Mouse (Mus musculus) adrenal gland, adult 10 weeks (tissue): ENCODE data around the gene 4833439L19Rik. TPM values are rescaled to one million over a fixed set of nuclear protein-coding genes. Genes with fewer than 3 reads are reported as not detected.

Source experiments
- polyA plus RNA-seq: library from polyadenylated mRNA; stranded (reverse); fragments of 350-450 nt; fragmentation: Illumina TruSeq; extraction: RNeasy Lipid Tissue Mini Kit (QIAGEN cat#74804); gene quantifications from one replicate; pipeline ENCODE4 v1.2.3, GENCODE M21; 2014; ENCODE audit warnings: low read depth, low replicate concordance

4833439L19Rik gene
- 191 TPM for polyA plus RNA-seq

DNA sequence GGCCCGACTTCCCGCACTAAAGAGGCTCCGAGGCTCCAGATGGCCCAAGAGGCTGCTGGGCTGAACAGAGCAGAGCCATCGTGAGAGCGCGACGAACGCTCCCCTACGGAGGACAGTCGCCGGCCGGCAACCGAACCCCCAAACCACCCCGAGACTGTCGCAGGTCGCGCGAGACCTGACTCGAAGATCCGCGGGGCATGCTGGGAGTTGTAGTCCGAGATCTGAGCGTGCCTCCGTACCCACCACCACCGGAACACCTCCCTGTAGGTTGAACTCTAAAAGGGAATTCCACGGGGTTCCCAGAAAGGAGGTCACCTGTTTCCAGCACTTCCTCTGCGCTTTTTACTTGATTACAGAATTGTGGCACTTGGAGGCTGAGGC, at the start of gene 4833439L19Rik:
TSS of gene 4833439L19Rik (minus strand) at position 235 of the 381 bp plus-strand sequence.

GRCm38 (mm10) chr13:54610972-54611754, 45.9 kb upstream of the 4833439L19Rik start, which contains the start of gene Cltb:
Cltb (minus strand) TSS chr13:54611344.

DNA sequence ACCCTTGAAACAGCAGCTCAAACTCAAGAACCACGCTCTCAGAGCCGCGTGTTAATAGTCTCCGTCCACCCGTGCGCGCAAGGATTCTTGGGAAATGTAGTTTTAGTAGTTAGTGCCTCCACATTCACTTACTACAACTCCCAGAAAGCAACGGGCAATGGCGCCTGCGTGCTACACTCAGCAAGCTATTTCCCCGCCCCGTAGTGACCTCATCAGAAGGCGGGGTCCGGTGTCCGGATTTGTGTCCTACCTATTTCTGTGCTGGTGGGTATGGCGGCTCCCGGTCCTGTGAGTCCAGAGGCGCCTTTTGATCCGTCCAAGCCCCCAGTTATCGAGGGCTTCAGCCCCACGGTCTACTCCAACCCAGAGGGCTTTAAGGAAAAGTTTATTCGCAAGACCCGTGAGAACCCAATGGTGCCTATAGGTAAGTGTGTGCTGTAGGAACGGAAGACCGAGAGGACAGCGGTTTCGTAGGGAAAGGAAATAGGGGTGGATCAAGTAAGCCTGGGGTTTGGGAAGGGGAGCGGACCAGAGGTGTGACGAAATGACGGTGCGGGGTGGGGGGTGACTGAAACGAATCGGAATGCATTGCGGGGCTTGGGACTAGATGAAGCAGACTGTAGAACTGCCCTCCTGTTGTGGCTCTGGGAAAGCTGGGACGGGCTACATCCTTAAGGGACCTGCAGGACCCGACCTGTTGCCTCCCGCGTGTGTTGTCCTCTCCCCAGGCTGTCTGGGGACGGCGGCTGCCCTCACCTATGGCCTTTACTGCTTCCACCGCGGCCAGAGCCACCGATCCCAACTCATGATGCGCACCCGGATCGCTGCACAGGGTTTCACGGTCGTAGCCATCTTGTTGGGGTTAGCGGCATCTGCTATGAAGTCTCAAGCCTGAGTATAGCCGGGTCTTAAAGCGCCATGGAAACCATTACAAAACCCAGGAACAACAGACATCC, 25.0 kb upstream of the 4833439L19Rik start, which contains the start of the genes Nop16 and Higd2a:
TSS of gene Nop16 (minus strand) at position 95 of the 956 bp plus-strand sequence.
TSS of gene Higd2a (plus strand) at position 212 of the 956 bp plus-strand sequence.

DNA sequence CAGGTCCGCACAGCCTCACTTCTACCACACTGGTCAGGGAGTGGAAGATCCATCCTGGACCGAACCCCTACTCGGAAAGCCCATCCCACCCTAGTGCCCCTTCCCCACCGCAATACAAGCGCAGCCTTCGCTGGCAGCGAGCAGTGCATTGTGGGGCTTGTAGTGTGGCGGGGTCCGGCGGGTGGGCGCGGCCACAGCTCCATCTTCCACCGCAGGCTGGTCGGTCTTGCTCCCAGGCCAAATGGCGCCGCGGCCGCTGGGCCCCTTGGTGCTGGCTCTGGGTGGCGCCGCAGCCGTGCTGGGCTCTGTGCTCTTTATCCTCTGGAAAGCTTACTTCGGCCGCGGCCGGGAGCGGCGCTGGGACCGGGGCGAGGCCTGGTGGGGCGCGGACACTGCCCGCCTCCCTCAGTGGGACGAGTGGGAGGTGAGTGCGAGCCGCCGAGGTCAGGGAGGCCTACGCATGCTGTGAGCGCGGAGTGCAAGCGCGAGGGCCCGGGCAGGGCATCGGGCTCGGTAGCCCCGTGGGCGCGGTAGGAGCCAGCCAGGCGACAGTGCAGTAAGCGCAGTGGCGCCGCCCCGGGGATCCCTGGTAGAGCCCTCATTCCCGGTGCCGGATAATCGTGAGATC, 9.7 kb upstream of the 4833439L19Rik start, which contains the start of gene Arl10:
TSS of gene Arl10 (plus strand) at position 162 of the 628 bp plus-strand sequence.

DNA sequence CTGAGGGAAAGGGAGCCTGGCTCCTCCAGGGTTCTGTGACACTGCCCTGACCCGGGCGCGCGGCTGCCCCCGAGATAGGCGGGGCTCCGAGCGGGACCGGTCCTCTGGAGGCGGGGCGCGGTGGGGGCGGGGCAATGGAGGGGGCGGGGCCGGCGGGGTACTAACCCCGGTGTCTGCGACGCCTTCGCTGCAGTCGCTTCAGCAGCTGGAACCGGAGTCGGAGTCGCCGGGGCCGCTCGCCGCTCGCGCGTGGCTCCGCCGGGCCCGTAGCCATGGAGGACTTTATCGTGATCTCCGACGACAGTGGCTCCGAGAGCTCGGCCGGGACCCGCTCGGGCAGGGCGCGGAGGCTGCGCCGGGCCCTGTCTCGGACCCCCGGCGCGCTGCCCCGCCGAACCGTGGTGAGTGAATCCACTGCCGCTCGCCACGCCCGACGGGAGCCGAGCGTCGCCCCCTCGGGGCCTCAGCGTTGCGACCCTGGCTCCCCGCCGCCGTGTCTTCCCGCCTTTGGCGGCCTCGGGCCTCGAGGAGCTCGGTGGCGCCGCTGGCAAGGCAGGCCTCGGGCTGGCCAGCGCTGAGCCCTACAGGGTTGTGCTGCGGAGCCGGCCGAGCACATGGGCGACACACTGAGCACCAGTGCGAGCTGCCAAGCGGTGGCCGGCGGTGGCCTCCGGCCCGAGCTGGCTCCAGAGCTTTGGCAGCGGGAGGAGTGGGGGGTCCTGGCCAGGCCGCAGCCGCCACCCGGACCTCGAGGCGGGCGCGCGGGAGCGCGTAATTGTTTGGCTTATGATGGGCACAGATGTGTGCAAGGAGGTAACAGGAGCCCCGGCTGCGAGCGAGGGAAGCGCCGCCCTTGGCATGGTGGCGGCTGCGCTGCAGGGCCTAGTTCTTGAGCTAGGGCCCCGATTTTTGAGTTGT, 61.4 kb downstream of the 4833439L19Rik start, which contains the start of gene Simc1:
TSS of gene Simc1 (plus strand) at position 176 of the 918 bp plus-strand sequence.

Other genes with a start within 250 kb of the 4833439L19Rik start
- 35.2 TPM for gene Cplx2, start 194.1 kb downstream of the 4833439L19Rik start, polyA plus RNA-seq
- 10.6 TPM for gene Thoc3, start 96.6 kb downstream of the 4833439L19Rik start, polyA plus RNA-seq
- gene Simc1, start 61.7 kb downstream of the 4833439L19Rik start, polyA plus RNA-seq = 24.1 TPM
- gene Arl10, start 9.6 kb upstream of the 4833439L19Rik start, polyA plus RNA-seq = 12.9 TPM
- 22.6 TPM for gene Nop16, start 24.7 kb upstream of the 4833439L19Rik start, polyA plus RNA-seq
- gene Higd2a, start 24.8 kb upstream of the 4833439L19Rik start, polyA plus RNA-seq = 25.3 TPM
- 13.5 TPM for gene Cltb, start 45.9 kb upstream of the 4833439L19Rik start, polyA plus RNA-seq
- 49.5 TPM for gene Faf2, start 56.3 kb upstream of the 4833439L19Rik start, polyA plus RNA-seq
- 32.8 TPM for gene Rnf44, start 128.5 kb upstream of the 4833439L19Rik start, polyA plus RNA-seq
- gene Cdhr2, start 136.0 kb upstream of the 4833439L19Rik start, polyA plus RNA-seq = not detected
- gene Gprin1, start 184.4 kb upstream of the 4833439L19Rik start, polyA plus RNA-seq = 0.87 TPM
- not detected for gene Sncb, start 201.2 kb upstream of the 4833439L19Rik start, polyA plus RNA-seq
- not detected for gene Eif4e1b, start 218.6 kb upstream of the 4833439L19Rik start, polyA plus RNA-seq
- gene Tspan17, start 223.9 kb upstream of the 4833439L19Rik start, polyA plus RNA-seq = 4.6 TPM